Comparison of ENCODE assay signal across 15 mouse cellular contexts in the genomic region with DNA sequence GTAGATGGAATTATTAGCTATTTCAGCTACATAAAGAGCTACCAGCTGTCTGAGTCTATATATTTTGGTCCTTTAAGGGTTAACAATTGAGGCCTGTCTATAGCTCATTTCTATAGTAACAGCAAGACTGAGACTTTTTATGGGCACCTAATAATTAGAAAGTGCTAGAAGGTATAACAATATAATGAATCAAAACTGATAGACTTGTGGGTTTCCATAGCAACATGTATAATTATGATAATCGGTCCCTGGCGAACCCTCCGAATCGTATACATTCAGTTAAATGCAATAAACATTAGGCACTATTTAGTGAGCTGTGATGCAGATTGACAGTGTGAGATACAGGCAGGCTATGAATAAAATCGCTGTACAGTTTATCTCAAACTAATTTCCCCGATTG.
DNase-seq lines count a peak whose midpoint lies in the region; ATAC-seq lines count a peak whose summit lies in the region.
"Had no signal": no experiment of that assay in that cellular context is flagged by ENCODE, and none has a peak within 500 bp of the region (broad histone marks: within the 10 kb centered on the region; RNA-seq: fewer than 3 reads in every experiment).

No protein-coding gene starts in this region.

- no peak overlapping the region for H3K4me2 ChIP-seq in forebrain, embryonic 12.5 days
- peak overlapping the region; percentile 48 for H3K4me2 ChIP-seq in hindbrain, embryonic 14.5 days (replicated peaks)
- no peak overlapping the region; the same call in 1 of the 2 replicates for H3K4me2 ChIP-seq in midbrain, embryonic 15.5 days
- no peak overlapping the region for H3K4me2 ChIP-seq in kidney, embryonic 16.5 days (replicated peaks; ENCODE audit: low read depth, low read length)

- no peaks in the 10 kb centered on the region for H3K27me3 ChIP-seq in forebrain, embryonic 12.5 days
- H3K27me3 ChIP-seq in hindbrain, embryonic 14.5 days (ENCODE audit: control insufficient read depth, insufficient read depth, low read length) = no peaks in the 10 kb centered on the region
- no peaks in the 10 kb centered on the region for H3K27me3 ChIP-seq in midbrain, embryonic 15.5 days (replicated peaks)
- H3K27me3 ChIP-seq in limb, embryonic 10.5 days (ENCODE audit: low read depth, poor library complexity, severe bottlenecking) = no peaks in the 10 kb centered on the region
- H3K27me3 ChIP-seq in kidney, embryonic 16.5 days (ENCODE audit: insufficient read depth, low read length) = no peaks in the 10 kb centered on the region

- H3K36me3 ChIP-seq in forebrain, embryonic 12.5 days (replicated peaks) = no peaks in the 10 kb centered on the region
- H3K36me3 ChIP-seq in hindbrain, embryonic 14.5 days (replicated peaks; ENCODE audit: control insufficient read depth, insufficient read depth) = no peaks in the 10 kb centered on the region
- H3K36me3 ChIP-seq in midbrain, embryonic 15.5 days (replicated peaks) = no peaks in the 10 kb centered on the region
- H3K36me3 ChIP-seq in limb, embryonic 10.5 days = no peaks in the 10 kb centered on the region
- H3K36me3 ChIP-seq in kidney, embryonic 16.5 days (ENCODE audit: insufficient read depth, low read length) = no peaks in the 10 kb centered on the region
- H3K36me3 ChIP-seq: heart, embryonic 10.5 days had no signal

- H3K4me3 ChIP-seq in forebrain, embryonic 12.5 days (replicated peaks) = no peak overlapping the region
- H3K4me3 ChIP-seq in hindbrain, embryonic 14.5 days (replicated peaks; ENCODE audit: low read length) = no peak overlapping the region
- no peak overlapping the region for H3K4me3 ChIP-seq in midbrain, embryonic 15.5 days
- no peak overlapping the region for H3K4me3 ChIP-seq in limb, embryonic 10.5 days
- no peak overlapping the region for H3K4me3 ChIP-seq in kidney, embryonic 16.5 days (ENCODE audit: low read length)
- H3K4me3 ChIP-seq: heart, embryonic 10.5 days had no signal

- peak; percentile 12 for DNase-seq in brain, adult 2 months (ENCODE audit: low read depth, low spot score)
- peak; percentile 75 for DNase-seq in hindbrain, embryonic 14.5 days (ENCODE audit: low spot score)
- DNase-seq in kidney, postnatal 14 days = no peak
- no peak for DNase-seq in limb, embryonic 10.5 days (ENCODE audit: low spot score)
- DNase-seq: cerebellum, postnatal 14 days; gastrocnemius, postnatal 14 days; heart, postnatal 10 days; lung, postnatal 10 days; thymus, postnatal 36 days had no signal

- H3K9ac ChIP-seq in forebrain, embryonic 12.5 days = no peak overlapping the region
- peak overlapping the region; percentile 68 for H3K9ac ChIP-seq in hindbrain, embryonic 14.5 days
- H3K9ac ChIP-seq in midbrain, embryonic 15.5 days = no peak overlapping the region
- no peak overlapping the region for H3K9ac ChIP-seq in kidney, embryonic 16.5 days (replicated peaks; ENCODE audit: low read length)

- ATAC-seq in forebrain, embryonic 12.5 days (ENCODE audit: low FRiP score) = peak; percentile 68
- peak; percentile 72 for ATAC-seq in hindbrain, embryonic 14.5 days (ENCODE audit: low FRiP score)
- ATAC-seq in midbrain, embryonic 15.5 days (replicated peaks) = peak; percentile 53
- ATAC-seq in kidney, embryonic 16.5 days (ENCODE audit: low FRiP score, low TSS enrichment) = no peak
- ATAC-seq: activated CD4-positive, CD25-positive, alpha-beta regulatory T cell, adult 4 months; Patski had no signal

- no peaks in the 10 kb centered on the region for H3K9me3 ChIP-seq in forebrain, embryonic 12.5 days
- H3K9me3 ChIP-seq in hindbrain, embryonic 14.5 days (ENCODE audit: control insufficient read depth, low read length) = no peaks in the 10 kb centered on the region
- H3K9me3 ChIP-seq in midbrain, embryonic 15.5 days = no peaks in the 10 kb centered on the region
- no peaks in the 10 kb centered on the region for H3K9me3 ChIP-seq in limb, embryonic 10.5 days (replicated peaks)
- no peaks in the 10 kb centered on the region for H3K9me3 ChIP-seq in kidney, embryonic 16.5 days (ENCODE audit: low read length)
- H3K9me3 ChIP-seq: heart, embryonic 10.5 days had no signal

- peak overlapping the region; percentile 76 for H3K27ac ChIP-seq in forebrain, embryonic 12.5 days
- H3K27ac ChIP-seq in hindbrain, embryonic 14.5 days = peak overlapping the region; percentile 98
- H3K27ac ChIP-seq in midbrain, embryonic 15.5 days = peak overlapping the region; percentile 89
- no peak overlapping the region for H3K27ac ChIP-seq in limb, embryonic 10.5 days
- no peak overlapping the region for H3K27ac ChIP-seq in kidney, embryonic 16.5 days (ENCODE audit: low read length)
- H3K27ac ChIP-seq: heart, embryonic 10.5 days had no signal

- H3K4me1 ChIP-seq in forebrain, embryonic 12.5 days = peaks cover 24% of the 10 kb centered on the region
- peaks cover 31% of the 10 kb centered on the region for H3K4me1 ChIP-seq in hindbrain, embryonic 14.5 days (replicated peaks; ENCODE audit: control insufficient read depth, insufficient read depth, low read length)
- peaks cover 22% of the 10 kb centered on the region for H3K4me1 ChIP-seq in midbrain, embryonic 15.5 days
- no peaks in the 10 kb centered on the region for H3K4me1 ChIP-seq in limb, embryonic 10.5 days
- no peaks in the 10 kb centered on the region for H3K4me1 ChIP-seq in kidney, embryonic 16.5 days (ENCODE audit: insufficient read depth, low read length)
- H3K4me1 ChIP-seq: heart, embryonic 10.5 days had no signal

- WGBS in forebrain, embryonic 12.5 days = 27% methylated on average over 6 of the region's 6 CpGs
- WGBS in hindbrain, embryonic 14.5 days = 23% methylated on average over 6 of the region's 6 CpGs
- 31% methylated on average over 6 of the region's 6 CpGs for WGBS in midbrain, embryonic 15.5 days
- WGBS in limb, embryonic 10.5 days = 92% methylated on average over 6 of the region's 6 CpGs
- WGBS in kidney, embryonic 16.5 days = 92% methylated on average over 6 of the region's 6 CpGs

Comparison
In these comparisons a context has a peak if more than half of its experiments do, and no peak if none do; other contexts are left out.
1. DNase-seq: peak in brain, adult 2 months (single experiment) and hindbrain, embryonic 14.5 days (single experiment); none in kidney, postnatal 14 days (single experiment) and limb, embryonic 10.5 days (single experiment).
2. H3K27ac ChIP-seq: peak in forebrain, embryonic 12.5 days (single experiment), hindbrain, embryonic 14.5 days (single experiment) and midbrain, embryonic 15.5 days (single experiment); none in limb, embryonic 10.5 days (single experiment) and kidney, embryonic 16.5 days (single experiment).